Mouse (Mus musculus) lung, embryonic 16.5 days (tissue): Measurements from ENCODE around the gene Stat1. TPM values are rescaled to one million over a fixed set of nuclear protein-coding genes. Genes with fewer than 3 reads are reported as not detected.

ENCODE experiments used
- ATAC-seq: fragments of 200-750 bp; cut with Nextera tagmentation; 2 replicates; pipeline ENCODE4 v1.8.0; 2017; ENCODE audit warnings: low read depth, mild to moderate bottlenecking, moderate library complexity
- H3K27ac ChIP-seq: fragments of 300-500 bp; sonication (generic); 2 replicates; pipeline ENCODE4 v1.5.1; 2014; ENCODE audit warnings: mild to moderate bottlenecking, control low read depth, low read length
- H3K27me3 ChIP-seq: fragments of 300-500 bp; sonication (generic); 2 replicates; pipeline ENCODE4 v1.6.1; 2014; ENCODE audit warnings: low read depth, low read length, mixed read lengths; ENCODE audit not compliant: control insufficient read depth, insufficient read depth
- H3K36me3 ChIP-seq: fragments of 300-500 bp; sonication (generic); 2 replicates; pipeline ENCODE4 v1.6.1; 2014; ENCODE audit warnings: low read length; ENCODE audit not compliant: control insufficient read depth, insufficient read depth
- H3K4me1 ChIP-seq: fragments of 300-500 bp; sonication (generic); replicated peaks from 2 replicates; pipeline ENCODE4 v1.6.1; 2014; ENCODE audit warnings: low read length, mixed read lengths; ENCODE audit not compliant: control insufficient read depth, insufficient read depth
- H3K4me2 ChIP-seq: fragments of 300-500 bp; sonication (generic); 2 replicates; pipeline ENCODE4 v1.6.1; 2014; ENCODE audit warnings: low read depth, low read length, control low read depth
- H3K4me3 ChIP-seq: fragments of 300-500 bp; sonication (generic); 2 replicates; pipeline ENCODE4 v1.5.1; 2014; ENCODE audit warnings: mild to moderate bottlenecking, low read length, control low read depth
- H3K9ac ChIP-seq: fragments of 300-500 bp; sonication (generic); 2 replicates; pipeline ENCODE4 v1.6.1; 2014; ENCODE audit warnings: low read length, control low read depth
- H3K9me3 ChIP-seq: fragments of 300-500 bp; sonication (generic); 2 replicates; pipeline ENCODE4 v1.6.1; 2016; ENCODE audit warnings: low read length; ENCODE audit not compliant: control insufficient read depth
- WGBS: fragments of 180-500 bp; shearing (Covaris S2); extraction: QIAGEN DNeasy Blood & Tissue Kit; methylation state at CpG from one replicate; pipeline ENCODE4 v1.1.7; 2014; 5-methylcytosine and 5-hydroxymethylcytosine counted together
- polyA plus RNA-seq: library from polyadenylated mRNA; unstranded; fragments of >200 nt; fragmentation: Nextera tagmentation; extraction: Ambion mirVana; gene quantifications from 2 replicates; pipeline ENCODE4 v1.2.1, GENCODE M21; 2015

Stat1 gene
- polyA plus RNA-seq, 1 experiment from 2014 or later = 24.9 TPM

GRCm38 (mm10) chr1:52107206-52107605 lies 12.0 kb upstream of the Stat1 start:
- H3K4me1 ChIP-seq = no peaks in the 10 kb centered on the region
- WGBS = 79% methylated on average over 11 of the region's 11 CpGs
- H3K36me3 ChIP-seq = no peaks in the 10 kb centered on the region
- H3K27ac ChIP-seq = no peak overlapping the region
- H3K4me3 ChIP-seq = no peak overlapping the region
- H3K4me2 ChIP-seq = no peak overlapping the region
- H3K9ac ChIP-seq = no peak overlapping the region
- no peaks in the 10 kb centered on the region for H3K9me3 ChIP-seq
- no peaks in the 10 kb centered on the region for H3K27me3 ChIP-seq
- ATAC-seq = no peak

GRCm38 (mm10) chr1:52111217-52111616 lies 8.0 kb upstream of the Stat1 start:
- no peak for ATAC-seq
- Histone ChIP-seq H3K27me3 (no peaks in the 10 kb centered on the region), H3K4me1 (peaks cover 5% of the 10 kb centered on the region), H3K9me3 (no peaks in the 10 kb centered on the region), H3K36me3 (no peaks in the 10 kb centered on the region), H3K27ac (no peak overlapping the region), H3K4me2 (no peak overlapping the region), H3K9ac (no peak overlapping the region), H3K4me3 (no peak overlapping the region)
- 59% methylated on average over 3 of the region's 3 CpGs for WGBS

GRCm38 (mm10) chr1:52112301-52112700 lies 6.9 kb upstream of the Stat1 start:
- H3K4me2 ChIP-seq = no peak overlapping the region
- H3K27ac ChIP-seq = no peak overlapping the region
- H3K4me3 ChIP-seq = no peak overlapping the region
- H3K36me3 ChIP-seq = no peaks in the 10 kb centered on the region
- H3K4me1 ChIP-seq = peaks cover 5% of the 10 kb centered on the region
- H3K27me3 ChIP-seq = no peaks in the 10 kb centered on the region
- no peak for ATAC-seq
- WGBS = 73% methylated on average over 1 of the region's 1 CpGs
- H3K9ac ChIP-seq = no peak overlapping the region
- no peaks in the 10 kb centered on the region for H3K9me3 ChIP-seq

- peak overlapping the region; percentile 72 for H3K9ac ChIP-seq
- no peaks in the 10 kb centered on the region for H3K27me3 ChIP-seq
- H3K4me2 ChIP-seq = peak overlapping the region; percentile 78
- 12% methylated on average over 7 of the region's 7 CpGs for WGBS
- peak overlapping the region; percentile 48 for H3K4me3 ChIP-seq
- H3K36me3 ChIP-seq = no peaks in the 10 kb centered on the region
- peaks cover 5% of the 10 kb centered on the region for H3K4me1 ChIP-seq
- ATAC-seq = peak; percentile 36; the same call in 1 of the 2 replicates
- H3K9me3 ChIP-seq = no peaks in the 10 kb centered on the region
- peak overlapping the region; percentile 86 for H3K27ac ChIP-seq
Observed at GRCm38 (mm10) chr1:52113067-52113665, 6.1 kb upstream of the Stat1 start.

- Histone ChIP-seq H3K4me2 (peak overlapping the region; percentile 78), H3K36me3 (no peaks in the 10 kb centered on the region), H3K27me3 (no peaks in the 10 kb centered on the region), H3K4me3 (peak overlapping the region; percentile 48), H3K27ac (peak overlapping the region; percentile 86), H3K4me1 (peaks cover 7% of the 10 kb centered on the region), H3K9me3 (no peaks in the 10 kb centered on the region), H3K9ac (peak overlapping the region; percentile 72)
- 0% methylated on average over 32 of the region's 32 CpGs for WGBS
- ATAC-seq = peak; percentile 98
Observed at GRCm38 (mm10) chr1:52113666-52114069, 5.6 kb upstream of the Stat1 start.

GRCm38 (mm10) chr1:52116441-52116840 lies 2.8 kb upstream of the Stat1 start:
- peaks cover 15% of the 10 kb centered on the region for H3K4me1 ChIP-seq
- no peak for ATAC-seq
- H3K9ac ChIP-seq = no peak overlapping the region
- no peaks in the 10 kb centered on the region for H3K36me3 ChIP-seq
- 64% methylated on average over 3 of the region's 3 CpGs for WGBS
- no peaks in the 10 kb centered on the region for H3K9me3 ChIP-seq
- no peak overlapping the region for H3K4me2 ChIP-seq
- no peak overlapping the region for H3K27ac ChIP-seq
- H3K4me3 ChIP-seq = no peak overlapping the region
- no peaks in the 10 kb centered on the region for H3K27me3 ChIP-seq

- Histone ChIP-seq H3K4me1 (peaks cover 15% of the 10 kb centered on the region), H3K9ac (no peak overlapping the region), H3K27ac (no peak overlapping the region), H3K27me3 (no peaks in the 10 kb centered on the region), H3K4me3 (no peak overlapping the region), H3K9me3 (no peaks in the 10 kb centered on the region), H3K4me2 (no peak overlapping the region), H3K36me3 (no peaks in the 10 kb centered on the region)
- WGBS = 93% methylated on average over 1 of the region's 1 CpGs
- no peak for ATAC-seq
Observed at GRCm38 (mm10) chr1:52117777-52118176, 1.5 kb upstream of the Stat1 start.

- peak overlapping the region; percentile 76 for H3K4me2 ChIP-seq
- H3K27ac ChIP-seq = peak overlapping the region; percentile 52
- peak overlapping the region; percentile 77 for H3K4me3 ChIP-seq
- no peak; the same call in none of the 2 replicates for ATAC-seq
- H3K4me1 ChIP-seq = peaks cover 10% of the 10 kb centered on the region
- H3K9ac ChIP-seq = peak overlapping the region; percentile 73
- WGBS = under 1% methylated on average over 20 of the region's 20 CpGs
- H3K36me3 ChIP-seq = no peaks in the 10 kb centered on the region
- no peaks in the 10 kb centered on the region for H3K9me3 ChIP-seq
- H3K27me3 ChIP-seq = no peaks in the 10 kb centered on the region
Observed at GRCm38 (mm10) chr1:52119691-52120090, 451 bp downstream of the Stat1 start.

- ATAC-seq = no peak
- 30% methylated on average over 10 of the region's 10 CpGs for WGBS
- no peaks in the 10 kb centered on the region for H3K9me3 ChIP-seq
- H3K4me1 ChIP-seq = peaks cover 10% of the 10 kb centered on the region
- H3K4me2 ChIP-seq = peak overlapping the region; percentile 76
- no peaks in the 10 kb centered on the region for H3K27me3 ChIP-seq
- H3K36me3 ChIP-seq = no peaks in the 10 kb centered on the region
- peak overlapping the region; percentile 77 for H3K4me3 ChIP-seq
- H3K9ac ChIP-seq = peak overlapping the region; percentile 73
- H3K27ac ChIP-seq = no peak overlapping the region
Observed at GRCm38 (mm10) chr1:52120191-52120590, 951 bp downstream of the Stat1 start.
